Mouse (Mus musculus) heart, postnatal 0 days (tissue): Measurements from ENCODE around the gene Rad51ap1.

Experiments used
- CTCF ChIP-seq: IDR thresholded peaks from 2 replicates; pipeline ENCODE4 v1.5.1; 2016; ENCODE audit warnings: antibody characterized with exemption, control low read depth, low read depth
- EP300 ChIP-seq: IDR thresholded peaks from 2 replicates; pipeline ENCODE4 v1.6.1; 2016; ENCODE audit warnings: antibody characterized with exemption, low read depth

GRCm38 (mm10) chr6:126932896-126933295, 6.5 kb downstream of the Rad51ap1 start:
- TF ChIP-seq EP300 (no peak), CTCF (no peak)
